Mouse (Mus musculus) testis, adult 2 months (tissue): ENCODE data around the gene Serpina1b. TPM values are rescaled to one million over a fixed set of nuclear protein-coding genes. Genes with fewer than 3 reads are reported as not detected.

Experiments
- H3K27ac ChIP-seq: fragments of 200-500 bp; 2 replicates; pipeline ENCODE4 v1.5.1; 2012; ENCODE audit warnings: low read depth, low read length; ENCODE audit not compliant: control insufficient read depth, insufficient read depth
- H3K27me3 ChIP-seq: fragments of 200-500 bp; 2 replicates; pipeline ENCODE4 v1.6.1; 2012; ENCODE audit warnings: mild to moderate bottlenecking, low read length, moderate library complexity; ENCODE audit not compliant: control insufficient read depth, insufficient read depth
- H3K36me3 ChIP-seq: fragments of 200-500 bp; 2 replicates; pipeline ENCODE4 v1.6.1; 2012; ENCODE audit warnings: mild to moderate bottlenecking, low read length; ENCODE audit not compliant: control insufficient read depth, insufficient read depth
- H3K4me1 ChIP-seq: fragments of 200-500 bp; 2 replicates; pipeline ENCODE4 v1.6.1; 2012; ENCODE audit warnings: low read length; ENCODE audit not compliant: control insufficient read depth, insufficient read depth
- H3K4me3 ChIP-seq: fragments of 200-500 bp; 2 replicates; pipeline ENCODE4 v1.5.1; 2012; ENCODE audit warnings: low read depth, mild to moderate bottlenecking, low read length, moderate library complexity, mixed read lengths; ENCODE audit not compliant: control insufficient read depth
- CTCF ChIP-seq: fragments of 200-500 bp; IDR thresholded peaks from 2 replicates; pipeline ENCODE4 v1.5.1; 2012; ENCODE audit warnings: low read depth, mild to moderate bottlenecking, inconsistent platforms, low read length, moderate library complexity; ENCODE audit not compliant: control insufficient read depth, insufficient read depth, insufficient replicate concordance
- POLR2A ChIP-seq: fragments of 200-500 bp; IDR thresholded peaks from 2 replicates; pipeline ENCODE4 v1.6.1; 2012; ENCODE audit warnings: low read depth, mild to moderate bottlenecking, inconsistent platforms, low read length, moderate library complexity; ENCODE audit not compliant: control insufficient read depth
- polyA plus RNA-seq: library from polyadenylated mRNA; depleted of rRNA; stranded (reverse); fragments of >200 nt; gene quantifications from 2 replicates; pipeline ENCODE4 v1.2.3, GENCODE M21; 2012

Serpina1b gene
- polyA plus RNA-seq, 1 experiment, result 0.51 TPM

DNA sequence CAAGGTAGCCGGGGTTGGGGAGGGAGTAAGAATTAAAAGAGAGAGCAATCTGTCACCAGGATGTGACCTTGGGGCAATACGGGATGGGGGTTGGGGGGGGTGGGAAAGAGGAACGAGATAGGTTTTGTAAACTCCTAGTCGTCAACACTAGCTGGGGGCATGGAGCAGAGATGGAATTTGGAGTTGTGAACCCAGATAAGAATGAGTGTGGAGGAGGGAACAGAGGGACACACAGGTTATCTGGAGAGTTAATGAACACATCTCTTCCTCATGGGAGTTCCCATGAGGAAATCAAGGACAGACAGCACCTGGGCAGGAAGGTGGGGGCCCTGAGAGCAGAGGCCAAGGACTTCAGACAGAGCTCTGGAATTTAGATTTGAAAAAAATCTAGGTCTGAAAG, 124.1 kb downstream of the Serpina1b start:
- Histone ChIP-seq H3K4me1 (no peaks in the 10 kb centered on the region), H3K36me3 (no peaks in the 10 kb centered on the region), H3K27ac (no peak overlapping the region), H3K27me3 (no peaks in the 10 kb centered on the region), H3K4me3 (no peak overlapping the region)
- no peak for TF ChIP-seq POLR2A
- TF ChIP-seq CTCF, result no peak

DNA sequence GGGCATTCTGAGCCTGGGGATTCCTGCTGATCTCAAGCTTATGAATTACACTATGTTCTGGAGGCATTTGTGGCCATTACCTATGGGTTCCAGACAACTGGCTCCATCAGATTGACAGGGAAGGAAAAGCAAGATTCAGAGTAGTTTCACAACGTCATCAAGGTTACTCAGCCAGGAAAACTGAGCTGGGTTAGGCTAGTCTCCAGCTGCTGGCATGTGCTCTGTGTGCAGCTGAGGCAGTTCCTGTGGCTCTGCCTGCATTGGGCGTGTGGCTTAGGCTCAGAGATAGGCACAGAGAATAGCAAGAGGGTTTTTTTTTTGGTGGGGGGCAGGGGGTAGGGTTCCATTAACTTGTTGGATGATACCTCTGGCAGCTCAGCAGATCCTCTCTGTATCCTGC, 124.6 kb downstream of the Serpina1b start:
- Histone ChIP-seq H3K4me1 (no peaks in the 10 kb centered on the region), H3K36me3 (no peaks in the 10 kb centered on the region), H3K27ac (no peak overlapping the region), H3K4me3 (no peak overlapping the region), H3K27me3 (no peaks in the 10 kb centered on the region)
- TF ChIP-seq POLR2A, result no peak
- TF ChIP-seq CTCF, result no peak

DNA sequence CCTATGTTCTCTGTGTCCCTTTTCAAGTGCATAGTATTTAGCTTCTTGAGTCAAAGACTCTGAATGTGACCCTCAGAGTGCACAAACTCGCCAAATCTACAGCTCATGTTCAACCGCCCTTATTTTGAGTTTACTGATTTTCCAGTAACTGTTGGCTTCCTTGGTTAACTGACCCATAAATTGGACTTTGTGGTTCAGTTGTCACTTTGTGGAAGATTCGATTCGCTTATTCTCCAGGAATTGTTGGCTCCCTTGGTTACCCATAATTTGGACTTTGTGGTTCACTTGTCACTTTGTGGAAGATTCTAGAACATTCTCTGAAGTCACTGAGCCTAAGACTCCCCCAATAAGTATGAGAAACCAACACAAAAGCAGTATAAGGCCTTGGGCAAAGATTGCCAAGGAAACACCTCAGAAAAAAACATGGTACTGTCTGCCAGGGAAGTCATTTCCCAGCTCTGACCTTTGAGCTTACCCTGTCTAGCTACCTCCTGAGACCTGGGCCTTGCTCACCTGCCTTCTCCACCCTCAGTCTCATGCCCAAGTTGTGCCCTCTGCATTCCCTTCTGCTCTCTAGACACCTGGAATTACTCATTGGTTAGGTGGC, 129.9 kb downstream of the Serpina1b start:
- Histone ChIP-seq H3K4me3 (no peak overlapping the region), H3K27me3 (no peaks in the 10 kb centered on the region), H3K4me1 (no peaks in the 10 kb centered on the region), H3K36me3 (no peaks in the 10 kb centered on the region), H3K27ac (no peak overlapping the region)
- TF ChIP-seq POLR2A (no peak), CTCF (no peak)

DNA sequence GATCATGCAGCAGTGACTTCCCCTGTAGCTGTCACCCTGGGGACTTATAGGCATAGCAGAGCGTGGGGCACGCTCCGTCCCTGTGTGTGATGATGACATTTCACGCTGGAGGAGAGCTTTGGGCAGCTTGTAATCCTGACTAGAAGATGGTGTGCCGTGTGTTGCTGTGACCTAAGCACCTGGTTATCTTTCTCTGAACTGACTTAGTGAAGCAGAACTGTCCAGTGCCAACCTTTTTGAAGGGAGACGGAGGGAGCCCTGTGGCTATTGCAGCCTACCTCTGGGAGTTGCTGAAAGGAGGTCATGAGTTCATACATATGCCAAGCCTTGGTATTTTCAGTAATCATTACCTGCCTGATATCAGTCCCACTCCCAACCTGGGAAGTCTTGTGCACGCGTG, 134.7 kb downstream of the Serpina1b start, which contains the start of gene Serpina1f:
Serpina1f (minus strand) TSS at position 101 of the 400 bp plus-strand sequence.
- no peak within 1 kb of the TSS for H3K4me3 ChIP-seq
- no peak for TF ChIP-seq POLR2A
- no peak for TF ChIP-seq CTCF
- no peaks in the 10 kb centered on the region for H3K4me1 ChIP-seq
- no peak within 1 kb of the TSS for H3K27ac ChIP-seq
- H3K36me3 ChIP-seq, result no peaks in the 10 kb centered on the region
- no peaks in the 10 kb centered on the region for H3K27me3 ChIP-seq

DNA sequence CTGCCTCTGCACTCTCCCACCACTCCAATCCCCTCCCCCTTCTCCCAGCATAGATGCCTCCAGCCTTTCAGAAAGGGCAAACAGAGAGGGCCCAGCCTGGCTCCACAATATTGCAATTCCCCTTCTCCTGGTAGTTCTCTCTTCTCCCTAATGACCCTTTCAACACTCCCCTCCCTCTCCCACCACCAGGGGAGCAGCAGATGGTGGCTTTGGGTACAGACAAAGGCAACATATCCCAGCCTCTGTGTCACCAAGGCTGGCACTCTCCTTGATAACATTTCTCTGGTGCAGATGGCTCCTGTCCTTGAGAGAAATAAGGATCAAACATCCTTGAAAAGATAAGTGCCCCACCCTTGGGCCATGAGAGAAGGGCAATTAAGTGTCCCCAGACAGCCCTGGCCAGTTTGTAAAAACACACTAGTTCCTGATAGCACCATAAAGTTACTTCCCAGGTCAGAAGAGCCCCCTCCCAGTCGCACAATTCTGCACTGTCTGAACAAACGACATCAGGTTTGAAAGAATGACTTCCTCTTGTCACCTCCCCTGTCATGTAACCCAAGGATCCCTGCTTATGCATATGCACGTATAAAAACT, 141.9 kb downstream of the Serpina1b start:
- H3K27ac ChIP-seq, result peak overlapping the region; percentile 63
- H3K36me3 ChIP-seq, result no peaks in the 10 kb centered on the region

DNA sequence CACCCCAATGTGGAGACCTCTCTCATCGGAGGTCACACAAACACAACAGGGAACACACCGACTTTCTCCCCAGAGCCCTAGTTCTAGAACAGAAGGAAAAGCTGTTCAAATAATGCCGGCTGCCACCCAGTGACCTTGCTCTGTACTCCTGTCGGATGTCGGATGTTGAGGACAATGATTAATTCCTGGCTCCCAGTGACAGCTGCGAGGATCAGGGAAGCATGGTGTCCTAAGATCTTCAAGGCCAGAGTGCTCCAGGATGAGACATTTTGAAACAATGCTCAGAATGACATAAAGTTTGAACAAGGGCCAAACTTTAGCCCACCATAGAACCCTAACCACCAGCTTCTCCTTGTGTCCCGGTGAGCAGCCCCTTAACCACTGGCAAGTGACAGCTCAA, 143.2 kb downstream of the Serpina1b start:
- peak overlapping the region; percentile 37; the same call in 1 of the 2 replicates for H3K27ac ChIP-seq
- no peak for TF ChIP-seq POLR2A
- no peak overlapping the region for H3K4me3 ChIP-seq
- peaks cover 2% of the 10 kb centered on the region for H3K4me1 ChIP-seq
- H3K27me3 ChIP-seq, result no peaks in the 10 kb centered on the region
- no peaks in the 10 kb centered on the region for H3K36me3 ChIP-seq

More for the DNA sequence above, 141.9 kb downstream of the Serpina1b start:
- Histone ChIP-seq H3K4me3 (no peak overlapping the region), H3K4me1 (peaks cover 2% of the 10 kb centered on the region), H3K27me3 (no peaks in the 10 kb centered on the region)
- no peak for TF ChIP-seq POLR2A
- TF ChIP-seq CTCF, result no peak

DNA sequence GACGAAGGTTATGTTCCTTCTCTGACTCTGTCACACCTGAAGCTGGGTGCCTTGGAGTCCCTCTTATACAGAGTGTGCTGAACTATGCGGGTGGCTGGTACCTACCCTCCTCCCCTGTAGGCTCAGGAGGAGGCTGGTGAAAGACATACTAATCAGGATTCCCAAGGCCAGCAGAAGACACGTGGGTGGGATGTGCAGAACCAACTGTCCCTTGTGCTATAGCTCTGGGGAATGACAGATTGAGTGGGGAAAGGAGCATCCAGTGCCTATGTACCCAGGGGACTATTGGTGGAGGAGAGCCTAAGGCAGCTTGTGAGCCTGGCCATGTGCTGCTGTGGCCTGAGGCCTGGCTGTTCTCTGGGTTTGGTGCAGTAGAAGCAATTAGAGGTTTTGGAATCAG, 144.1 kb downstream of the Serpina1b start:
- no peak for TF ChIP-seq POLR2A
- H3K4me1 ChIP-seq, result peaks cover 2% of the 10 kb centered on the region
- H3K27me3 ChIP-seq, result no peaks in the 10 kb centered on the region
- H3K36me3 ChIP-seq, result no peaks in the 10 kb centered on the region
- no peak overlapping the region for H3K4me3 ChIP-seq
- H3K27ac ChIP-seq, result 0 out of 2 replicates have a peak overlapping the region, but pooled peaks have one; percentile 37
